Mouse (Mus musculus): Measurements from ENCODE around the gene 2010111I01Rik.
"Not testable (repeated sequence)": the region's sequence is repeated elsewhere in the genome, so short reads cannot be mapped to it uniquely, and the experiment has no call there.

The 2010111I01Rik gene

GRCm38 (mm10) chr13:63313247-63313646 is 348.6 kb downstream of the 2010111I01Rik start:
- DNase-seq (ENCODE audit: low spot score in 2 of 2), result no peak

- DNase-seq (ENCODE audit: low spot score in 2 of 2), result no peak
Measured at GRCm38 (mm10) chr13:63313748-63314607, 349.3 kb downstream of the 2010111I01Rik start.

GRCm38 (mm10) chr13:63314608-63314920 is 349.9 kb downstream of the 2010111I01Rik start:
- DNase-seq (ENCODE audit: low spot score in 2 of 2), result no peak

- DNase-seq (ENCODE audit: low spot score in 2 of 2), result not testable (repeated sequence)
Measured at GRCm38 (mm10) chr13:63315111-63315510, 350.4 kb downstream of the 2010111I01Rik start.

- DNase-seq (ENCODE audit: low spot score in 2 of 2), result no peak
Measured at GRCm38 (mm10) chr13:63315777-63316176, 351.1 kb downstream of the 2010111I01Rik start.

- DNase-seq (ENCODE audit: low spot score in 2 of 2), result no peak
Measured at GRCm38 (mm10) chr13:63316407-63316806, 351.7 kb downstream of the 2010111I01Rik start.

- DNase-seq (ENCODE audit: low spot score in 2 of 2), result no peak
Measured at GRCm38 (mm10) chr13:63317681-63318104, 353.0 kb downstream of the 2010111I01Rik start.

GRCm38 (mm10) chr13:63319814-63320213 is 355.1 kb downstream of the 2010111I01Rik start:
- DNase-seq (ENCODE audit: low spot score in 2 of 2), result no peak

- no peak for DNase-seq (ENCODE audit: low spot score in 2 of 2)
Measured at GRCm38 (mm10) chr13:63321689-63322088, 357.0 kb downstream of the 2010111I01Rik start.

GRCm38 (mm10) chr13:63322756-63323155 is 358.1 kb downstream of the 2010111I01Rik start:
- no peak for DNase-seq (ENCODE audit: low spot score in 2 of 2)

- DNase-seq (ENCODE audit: low spot score in 2 of 2), result no peak
Measured at GRCm38 (mm10) chr13:63323286-63324075, 358.8 kb downstream of the 2010111I01Rik start.

- DNase-seq (ENCODE audit: low spot score in 2 of 2), result no peak
Measured at GRCm38 (mm10) chr13:63324311-63324710, 359.6 kb downstream of the 2010111I01Rik start.

- DNase-seq (ENCODE audit: low spot score in 2 of 2), result no peak
Measured at GRCm38 (mm10) chr13:63324978-63325848, 360.5 kb downstream of the 2010111I01Rik start.

- DNase-seq (ENCODE audit: low spot score in 2 of 2), result no peak
Measured at GRCm38 (mm10) chr13:63326015-63326414, 361.3 kb downstream of the 2010111I01Rik start.

GRCm38 (mm10) chr13:63330236-63330860 is 365.7 kb downstream of the 2010111I01Rik start:
- peak; percentile 39 to 49 for DNase-seq (ENCODE audit: low spot score in 2 of 2)

GRCm38 (mm10) chr13:63331379-63331778 is 366.7 kb downstream of the 2010111I01Rik start:
- DNase-seq (ENCODE audit: low spot score in 2 of 2), result peak in 1 of 2 experiments; percentile 66

- peak in 1 of 2 experiments; percentile 56 for DNase-seq (ENCODE audit: low spot score in 2 of 2)
Measured at GRCm38 (mm10) chr13:63332576-63333300, 368.0 kb downstream of the 2010111I01Rik start.

- DNase-seq (ENCODE audit: low spot score in 2 of 2), result no peak
Measured at GRCm38 (mm10) chr13:63335421-63336134, 370.9 kb downstream of the 2010111I01Rik start.

- DNase-seq (ENCODE audit: low spot score in 2 of 2), result peak; percentile 50 to 53
Measured at GRCm38 (mm10) chr13:63336335-63336734, 371.6 kb downstream of the 2010111I01Rik start.

Data from frontal cortex, postnatal 10 days (tissue).